Comparison of ENCODE assay signal across 23 mouse cellular contexts in the genomic region with DNA sequence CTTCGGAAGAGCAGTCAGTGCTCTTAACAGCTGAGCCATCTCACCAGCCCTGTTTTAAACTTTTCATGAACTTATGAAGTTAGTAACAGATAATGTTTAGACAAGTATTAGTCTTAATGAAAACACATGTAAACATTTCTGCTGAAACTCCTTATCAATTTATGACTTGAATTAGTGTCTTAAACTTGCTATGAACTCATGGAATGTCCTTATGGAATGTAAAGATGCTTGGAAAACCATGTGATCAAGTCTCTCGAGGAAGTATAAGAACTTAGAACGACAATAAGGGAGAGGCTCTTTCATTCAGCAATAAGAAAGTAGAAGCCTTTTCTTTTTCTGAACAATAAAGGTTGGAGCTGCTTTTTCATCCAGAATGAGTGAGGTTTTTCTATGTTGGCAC. TPM values are rescaled to one million over a fixed set of nuclear protein-coding genes. Genes with fewer than 3 reads are reported as not detected.
"Had no signal": no experiment of that assay in that cellular context is flagged by ENCODE, and none has a peak within 500 bp of the region (broad histone marks: within the 10 kb centered on the region; RNA-seq: fewer than 3 reads in every experiment).

No protein-coding gene starts in this region.

- H3K27ac ChIP-seq: liver, embryonic 15.5 days; macrophage; midbrain, embryonic 13.5 days; midbrain, embryonic 15.5 days; neural tube, embryonic 12.5 days; stomach, embryonic 15.5 days; stomach, postnatal 0 days had no signal

- ATAC-seq: liver, postnatal 0 days; midbrain, embryonic 13.5 days; midbrain, embryonic 15.5 days had no signal

- H3K9ac ChIP-seq: liver, embryonic 15.5 days; liver, postnatal 0 days; midbrain, embryonic 13.5 days; midbrain, embryonic 15.5 days; neural tube, embryonic 12.5 days; stomach, embryonic 15.5 days had no signal

- H3K9me3 ChIP-seq: liver, embryonic 15.5 days; megakaryocyte, embryonic 14.5 days; midbrain, embryonic 13.5 days; midbrain, embryonic 15.5 days; neural tube, embryonic 12.5 days; stomach, embryonic 15.5 days had no signal

- H3K27me3 ChIP-seq: megakaryocyte, embryonic 14.5 days; midbrain, embryonic 13.5 days; midbrain, embryonic 15.5 days; neural tube, embryonic 12.5 days; stomach, embryonic 15.5 days had no signal

- DNase-seq: liver, postnatal 0 days; lung, adult 2 months; lung, postnatal 10 days; lung, postnatal 36 days; right cerebral cortex, postnatal 14 days; thymus, adult 18-20 months; thymus, postnatal 14 days; thymus, postnatal 36 days had no signal

- H3K36me3 ChIP-seq: liver, embryonic 15.5 days; stomach, embryonic 15.5 days had no signal

- H3K4me1 ChIP-seq: liver, embryonic 15.5 days; midbrain, embryonic 13.5 days; midbrain, embryonic 15.5 days; neural tube, embryonic 12.5 days; stomach, embryonic 15.5 days had no signal

- H3K4me3 ChIP-seq: liver, embryonic 15.5 days; megakaryocyte, embryonic 14.5 days; midbrain, embryonic 13.5 days; midbrain, embryonic 15.5 days; neural tube, embryonic 12.5 days; stomach, embryonic 15.5 days had no signal

- H3K4me2 ChIP-seq: liver, embryonic 15.5 days; midbrain, embryonic 11.5 days; midbrain, embryonic 13.5 days; midbrain, embryonic 15.5 days; neural tube, embryonic 12.5 days; stomach, embryonic 15.5 days had no signal

RNA-seq across cellular contexts. Expression of a gene that starts 11.8 kb away (rescaled TPM):
- total RNA-seq: megakaryocyte progenitor cell, adult 5-6 weeks; midbrain, postnatal 0 days; monocyte, adult 5-6 weeks; neutrophil, adult 5-6 weeks had no signal
- polyA plus RNA-seq: liver, embryonic 15.5 days; liver, postnatal 0 days; lung, adult 2 months; macrophage; midbrain, embryonic 11.5 days; midbrain, postnatal 0 days; neural tube, embryonic 12.5 days; spleen, adult 2 months; stomach, embryonic 15.5 days; stomach, postnatal 0 days; thymus, postnatal 0 days had no signal
